Mouse (Mus musculus) heart, embryonic 14.5 days (tissue): ENCODE data around the gene Gm21750. TPM values are rescaled to one million over a fixed set of nuclear protein-coding genes. Genes with fewer than 3 reads are reported as not detected.

Experiments used
- polyA plus RNA-seq: library from polyadenylated mRNA; unstranded; fragments of >200 nt; fragmentation: Nextera tagmentation; extraction: Ambion mirVana; gene quantifications from 2 replicates; pipeline ENCODE4 v1.2.1, GENCODE M21; 2014

Gm21750 gene
- polyA plus RNA-seq, 1 experiment from 2014 or later = not detected

Other genes with a start within 250 kb of the Gm21750 start
- gene Med4, start 151.2 kb upstream of the Gm21750 start, polyA plus RNA-seq = 46.6 and 47.5 TPM in 2 replicates
- gene Sucla2, start 135.9 kb upstream of the Gm21750 start, polyA plus RNA-seq = 240 and 242 TPM in 2 replicates
- 4.6 and 5.7 TPM in 2 replicates for gene Nudt15, start 113.0 kb upstream of the Gm21750 start, polyA plus RNA-seq